Mouse (Mus musculus) layer of hippocampus, postnatal 10 days (tissue): ENCODE results near the gene Gm49320. TPM values are rescaled to one million over a fixed set of nuclear protein-coding genes. Genes with fewer than 3 reads are reported as not detected.

Experiments
- DNase-seq, 2 experiments: peaks; one replicate each; pipeline ENCODE4 v3.0.0; 2021; ENCODE audit warnings: low spot score in 2 of 2
- total RNA-seq, 2 experiments: library from RNA; stranded (reverse); gene quantifications; 2 replicates each; pipeline ENCODE4 v1.2.3; 2021

Gene Gm49320
- total RNA-seq, 2 experiments from 2014 or later = 0.73 TPM; not detected in 1

DNA sequence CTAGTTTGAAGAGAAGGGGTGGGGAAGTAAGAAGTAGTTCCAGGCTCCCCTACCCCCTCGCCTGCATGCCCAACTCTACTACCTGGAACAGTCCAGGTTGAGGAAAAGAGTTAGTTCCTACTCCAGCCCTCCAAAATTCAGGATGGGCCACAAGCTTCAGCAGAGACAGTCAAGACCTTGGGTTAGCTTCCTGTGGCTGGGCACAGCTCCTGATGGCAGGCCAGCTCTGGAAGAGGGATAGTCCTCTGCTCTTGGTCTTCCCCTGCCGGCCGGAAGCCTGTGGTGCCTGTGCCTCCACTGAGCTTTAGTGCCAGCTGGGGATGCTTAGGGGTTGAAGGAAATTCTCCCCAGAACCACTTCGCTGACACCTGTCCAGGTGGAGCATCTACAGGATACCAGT lies 12.3 kb upstream of the Gm49320 start:
- no peak for DNase-seq

- DNase-seq = no peak
These were observed 11.8 kb upstream of the Gm49320 start, which contains the start of gene Lrrc8e for GRCm38 (mm10) chr8:4226739-4227347. Gene Lrrc8e, plus strand, starts transcription at chr8:4226827.

GRCm38 (mm10) chr8:4227919-4228318 lies 10.7 kb upstream of the Gm49320 start:
- DNase-seq = no peak

DNA sequence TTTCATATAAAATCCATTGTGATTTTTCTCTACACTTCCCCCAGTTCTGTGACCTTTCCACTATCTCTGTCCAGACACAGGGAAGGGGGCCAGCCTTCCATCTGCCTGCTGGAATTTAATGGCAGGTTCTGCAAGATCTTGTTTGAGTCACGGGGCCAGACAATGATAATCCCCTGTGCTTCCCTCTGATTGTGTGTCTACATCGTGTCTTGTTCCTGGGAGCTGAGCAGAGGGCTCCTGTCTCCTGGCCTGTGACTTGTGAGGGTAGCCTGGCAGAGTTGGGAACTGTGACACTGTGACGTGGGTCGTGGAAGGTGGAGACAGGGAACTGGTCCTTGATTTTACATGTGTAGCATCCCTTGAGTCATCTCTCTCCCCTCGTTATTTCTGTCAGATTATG lies 8.9 kb upstream of the Gm49320 start:
- no peak for DNase-seq

DNA sequence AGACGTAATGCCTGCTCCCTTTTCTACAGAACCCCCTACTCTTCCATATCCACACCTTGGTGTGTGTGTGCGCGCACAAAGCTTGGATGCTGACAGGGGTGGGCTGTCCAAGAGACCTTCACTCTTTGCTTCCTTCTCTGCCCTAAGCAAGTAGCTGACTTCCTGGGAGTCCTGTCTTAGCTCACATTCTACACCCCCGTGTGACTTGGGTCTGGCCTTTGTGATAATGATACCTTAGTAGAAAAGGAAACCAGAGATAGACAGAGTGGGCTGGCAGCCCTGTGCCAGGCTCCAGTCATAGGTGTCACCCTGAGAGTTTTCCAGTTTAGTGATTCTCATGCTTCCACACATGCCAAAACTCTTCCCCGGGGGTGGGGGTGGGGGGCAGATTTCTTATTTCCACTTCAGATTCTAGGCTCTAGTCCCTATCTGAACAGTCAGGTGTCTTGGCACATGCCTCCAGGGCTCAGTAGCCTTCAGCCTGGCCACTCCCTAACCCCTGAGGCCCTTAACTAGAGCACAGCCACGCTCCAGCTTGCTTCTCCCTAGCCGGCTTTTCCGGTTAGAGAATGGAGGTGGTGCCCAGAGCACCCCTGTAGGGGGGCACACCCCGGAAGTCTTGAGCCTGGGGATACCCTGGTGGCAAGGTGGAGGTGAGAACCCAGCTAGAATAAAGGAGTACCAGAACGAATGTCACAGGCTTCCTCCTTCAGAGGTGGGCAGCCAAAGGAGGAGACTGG lies 7.9 kb upstream of the Gm49320 start:
- DNase-seq = no peak

- DNase-seq = no peak
These were observed 741 bp upstream of the Gm49320 start for GRCm38 (mm10) chr8:4237814-4238433.

DNA sequence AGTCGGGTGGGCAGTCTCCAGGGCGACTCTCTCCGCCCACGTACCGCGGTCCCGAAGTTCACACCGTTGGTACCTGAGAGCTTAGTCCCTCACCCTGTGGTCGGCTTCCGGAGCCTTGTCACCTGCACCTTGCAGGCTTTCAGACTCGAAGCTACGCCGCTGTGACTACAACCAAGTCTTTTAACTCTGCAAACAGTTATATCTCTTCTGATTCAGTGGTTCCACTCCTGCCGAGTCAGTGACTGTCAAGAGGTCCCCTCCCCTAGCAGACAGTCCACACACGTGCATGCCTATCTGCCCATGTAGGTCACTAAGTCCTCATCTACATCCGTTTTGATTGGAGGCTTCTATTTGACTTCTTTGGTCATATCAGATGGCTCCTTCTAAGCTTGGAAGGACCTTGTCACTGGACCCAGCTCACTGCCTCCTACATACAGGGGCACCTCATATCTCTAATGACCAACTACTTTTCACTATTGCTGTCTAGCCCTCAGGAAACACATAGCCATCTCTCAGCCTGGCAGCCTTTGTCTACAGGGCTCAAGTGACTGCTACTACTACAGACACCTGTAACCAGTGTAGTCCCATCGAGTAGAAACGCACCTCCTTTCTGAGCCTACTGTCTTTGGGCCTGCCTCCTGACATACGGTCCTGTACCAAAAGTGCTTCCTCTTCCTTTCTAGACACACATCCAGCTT lies 677 bp downstream of the Gm49320 start:
- peak in 1 of 2 experiments; percentile 62 for DNase-seq

GRCm38 (mm10) chr8:4245061-4245460 lies 6.4 kb downstream of the Gm49320 start:
- no peak for DNase-seq

DNA sequence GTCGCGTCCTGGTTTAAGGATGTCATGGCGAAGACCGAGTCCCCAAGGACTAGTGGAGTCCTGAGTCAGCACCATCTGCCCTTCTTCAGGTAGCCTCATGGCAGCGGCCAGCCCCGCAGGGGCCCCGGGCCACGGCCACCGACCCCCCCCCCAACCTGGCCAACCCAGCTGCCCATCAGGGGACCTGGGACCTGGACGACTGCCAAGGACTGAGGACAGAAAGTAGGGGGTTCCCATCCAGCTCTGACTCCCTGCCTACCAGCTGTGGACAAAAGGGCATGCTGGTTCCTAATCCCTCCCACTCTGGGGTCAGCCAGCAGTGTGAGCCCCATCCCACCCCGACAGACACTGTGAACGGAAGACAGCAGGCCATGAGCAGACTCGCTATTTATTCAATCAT lies 7.1 kb downstream of the Gm49320 start:
- DNase-seq = peak in 1 of 2 experiments; percentile 16

DNA sequence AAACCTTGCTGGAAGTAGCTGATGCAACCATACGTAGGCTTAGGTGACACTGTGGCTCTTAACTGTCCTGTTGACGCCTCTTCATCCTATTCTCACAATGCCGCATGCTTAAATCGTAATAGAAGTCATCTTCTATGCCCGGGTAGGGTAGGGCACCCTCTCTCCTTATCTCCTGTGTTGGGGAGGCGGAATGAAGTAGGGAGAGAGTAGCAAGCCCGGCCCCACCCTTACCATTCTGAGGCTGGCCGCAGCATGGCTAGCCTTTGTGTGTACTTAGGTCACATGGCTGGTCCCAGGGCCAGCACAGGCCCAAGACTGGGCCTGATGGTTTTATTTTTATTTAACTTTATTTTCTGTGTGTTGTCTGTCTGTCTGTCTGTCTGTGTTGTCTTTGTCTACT lies 8.6 kb downstream of the Gm49320 start:
- DNase-seq = no peak

GRCm38 (mm10) chr8:4247951-4248540 lies 9.4 kb downstream of the Gm49320 start, which contains the start of gene Tgfbr3l:
Gene Tgfbr3l, plus strand, starts transcription at chr8:4248214.
- DNase-seq = peak in 1 of 2 experiments; percentile 16

DNA sequence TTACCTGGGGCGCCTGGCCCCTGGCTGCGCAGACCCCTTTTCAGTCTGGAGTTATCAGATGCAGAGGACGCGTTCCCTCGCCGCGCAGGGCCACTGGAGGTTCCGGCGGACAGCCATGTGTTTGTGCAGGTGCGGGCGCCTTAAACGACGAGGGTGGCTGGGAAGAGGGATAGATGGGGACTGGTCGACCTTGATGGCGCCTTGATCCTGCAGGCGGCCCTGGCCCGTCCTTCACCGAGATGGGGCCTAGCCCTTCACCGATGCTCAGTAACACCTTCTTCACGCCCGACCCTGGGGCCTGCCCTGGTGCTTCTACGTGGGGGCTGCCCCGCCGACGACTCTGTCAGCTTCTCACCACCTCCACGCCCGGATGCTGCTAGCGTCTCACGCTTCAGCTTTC lies 10.5 kb downstream of the Gm49320 start:
- peak in 1 of 2 experiments; percentile 25 for DNase-seq

- DNase-seq = peak; percentile 85 to 93
These were observed 11.8 kb downstream of the Gm49320 start for GRCm38 (mm10) chr8:4250306-4250970.

- no peak for DNase-seq
These were observed 13.6 kb downstream of the Gm49320 start for GRCm38 (mm10) chr8:4252116-4252760.

- DNase-seq = peak; percentile 93 to 95
These were observed 14.5 kb downstream of the Gm49320 start, which contains the start of gene Snapc2 for GRCm38 (mm10) chr8:4252934-4253841. Gene Snapc2, plus strand, starts transcription at chr8:4253080.

GRCm38 (mm10) chr8:4254001-4254400 lies 15.3 kb downstream of the Gm49320 start:
- DNase-seq = peak; percentile 74 to 81

GRCm38 (mm10) chr8:4255471-4255870 lies 16.8 kb downstream of the Gm49320 start:
- DNase-seq = peak in 1 of 2 experiments; percentile 22

- DNase-seq = peak; percentile 77 to 78
These were observed 18.2 kb downstream of the Gm49320 start for GRCm38 (mm10) chr8:4256911-4257310.

DNA sequence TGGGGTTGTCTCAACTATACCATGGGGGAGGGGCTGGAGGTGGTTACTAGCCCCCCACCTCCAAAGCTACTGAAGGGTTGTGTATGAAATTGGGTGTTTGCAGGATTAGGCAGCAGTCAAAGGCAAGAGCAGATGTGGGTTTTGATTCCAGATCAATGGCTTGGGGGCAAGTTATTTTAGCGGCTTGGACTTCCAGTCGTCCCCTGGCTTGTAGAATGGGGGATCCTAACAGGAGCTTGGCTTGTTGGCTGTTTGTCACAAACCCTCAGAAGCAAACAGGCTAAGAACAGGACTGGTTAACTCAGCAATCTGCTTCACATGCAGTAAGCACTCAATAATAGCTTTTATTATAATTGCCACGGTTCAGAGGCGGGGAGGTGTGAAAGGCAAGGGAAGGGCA lies 18.7 kb downstream of the Gm49320 start:
- no peak for DNase-seq
